Mouse (Mus musculus) lung, postnatal 4 days (tissue): ENCODE results near the gene Tfr2.
A peak's percentile ranks its signal among the peaks of the same experiment; 100 is the strongest.
"Not testable (repeated sequence)": the region's sequence is repeated elsewhere in the genome, so short reads cannot be mapped to it uniquely, and the experiment has no call there.

Experiments used
- DNase-seq, 2 experiments: peaks; one replicate each; pipeline ENCODE4 v3.0.0; 2021

Gene Tfr2

GRCm38 (mm10) chr5:137590507-137590906 lies 20.9 kb downstream of the Tfr2 start:
- DNase-seq = no peak

DNA sequence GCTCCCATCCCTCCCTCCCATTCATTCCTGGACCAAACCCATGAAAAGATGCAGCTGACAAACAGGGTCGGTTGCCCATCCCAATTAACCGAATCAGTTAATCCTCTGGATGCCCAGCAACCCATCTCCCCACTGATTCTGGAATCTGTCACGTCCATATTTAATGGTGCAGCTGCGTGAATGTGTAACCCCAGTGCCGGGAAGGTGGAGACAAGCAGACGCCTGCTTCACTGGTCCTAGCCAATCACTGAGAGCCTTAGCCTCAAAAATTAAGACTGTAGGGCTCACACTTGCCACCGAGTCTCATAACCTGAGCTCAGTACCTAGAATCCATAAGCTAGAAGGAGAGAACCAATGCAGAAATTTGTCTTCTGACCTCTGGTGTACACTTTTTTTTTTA lies 26.3 kb downstream of the Tfr2 start:
- no peak for DNase-seq

- DNase-seq = peak in 1 of 2 experiments; percentile 45
Measured at GRCm38 (mm10) chr5:137596601-137597261, 27.1 kb downstream of the Tfr2 start.

DNA sequence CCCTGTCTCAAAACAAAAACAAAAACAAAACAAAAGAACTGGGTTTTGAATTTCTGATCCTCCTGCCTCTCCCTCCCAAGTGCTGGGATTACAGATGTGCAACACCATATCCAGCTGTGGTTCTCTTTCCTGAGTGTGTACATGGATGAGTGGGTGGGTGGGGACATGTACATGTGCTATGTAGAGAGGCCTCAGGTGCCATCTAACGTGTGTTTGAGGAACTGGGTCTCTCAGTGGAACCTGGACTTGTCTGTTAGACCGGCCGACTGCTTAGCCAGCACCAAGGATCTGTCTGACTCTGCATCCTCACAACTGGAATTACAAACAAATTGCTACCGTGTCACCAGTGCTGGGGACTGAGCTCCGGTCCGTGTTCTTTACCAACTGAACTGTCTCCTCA lies 28.0 kb downstream of the Tfr2 start:
- no peak for DNase-seq

DNA sequence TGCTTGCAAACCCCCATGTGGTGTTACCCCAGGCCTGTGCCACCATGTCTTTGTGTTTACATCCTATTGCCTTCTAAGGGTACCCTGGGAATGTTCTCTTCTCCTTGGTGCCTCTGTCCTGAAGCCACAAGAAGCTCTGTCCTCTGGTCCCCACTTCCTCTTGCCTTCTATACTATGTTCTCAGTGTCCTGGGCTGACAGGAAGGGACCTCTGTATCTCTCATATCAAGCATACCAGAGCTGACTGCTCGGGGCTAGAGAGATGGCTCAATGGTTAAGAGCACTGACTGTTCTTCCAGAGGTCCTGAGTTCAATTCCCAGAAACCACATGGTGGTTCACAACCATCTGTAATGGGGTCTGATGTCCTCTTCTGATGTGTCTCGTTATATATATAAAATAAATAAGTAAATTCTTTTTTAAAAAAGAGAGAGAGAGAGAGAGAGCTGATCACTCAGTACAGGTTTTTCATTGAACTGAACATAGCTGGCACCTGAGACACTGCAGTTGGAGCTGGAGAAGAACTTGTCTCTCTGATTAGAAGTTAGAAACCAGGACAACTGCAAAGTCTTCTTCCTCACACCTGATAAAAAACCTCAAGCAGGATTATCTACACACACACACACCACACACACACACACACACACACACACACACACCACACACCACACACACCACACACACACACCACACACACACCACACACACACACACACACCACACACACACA lies 28.6 kb downstream of the Tfr2 start:
- DNase-seq = no peak

DNA sequence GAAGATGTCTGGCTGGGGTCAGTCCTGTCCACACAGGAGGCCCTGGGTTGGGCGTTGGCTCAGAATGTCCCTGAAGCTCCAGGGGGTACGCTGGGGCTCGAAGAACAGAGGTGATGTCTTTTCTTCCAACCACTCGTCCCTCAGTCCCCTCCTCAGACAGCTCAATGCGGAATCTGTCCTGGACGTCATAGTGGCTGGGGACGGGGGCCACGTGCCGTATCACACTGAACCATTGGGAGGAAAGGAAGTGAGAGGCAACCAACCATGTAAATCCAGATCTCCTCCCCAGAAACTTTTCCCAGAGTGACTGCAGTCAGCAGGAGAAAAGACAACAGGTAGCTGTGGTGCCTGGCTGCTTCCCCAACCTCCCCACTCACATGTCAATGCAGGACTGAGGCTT lies 30.0 kb downstream of the Tfr2 start:
- no peak for DNase-seq

DNA sequence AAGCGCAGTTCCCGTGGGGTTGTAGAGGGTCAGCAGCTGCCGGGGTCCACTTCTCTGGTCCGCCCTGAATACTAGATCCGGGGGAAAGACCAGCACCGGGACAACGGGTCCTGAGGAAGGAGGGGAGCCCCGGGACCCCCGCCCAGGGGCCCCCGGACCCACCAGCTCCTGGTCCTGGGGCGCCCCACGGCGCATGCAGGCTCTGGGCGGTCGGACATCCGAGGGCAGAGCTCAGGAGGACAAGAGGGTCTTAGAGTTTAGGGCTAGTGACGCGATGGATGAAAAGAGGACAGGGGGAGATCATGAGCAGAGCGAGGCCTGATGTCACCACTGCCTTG lies 30.6 kb downstream of the Tfr2 start:
- DNase-seq = no peak

DNA sequence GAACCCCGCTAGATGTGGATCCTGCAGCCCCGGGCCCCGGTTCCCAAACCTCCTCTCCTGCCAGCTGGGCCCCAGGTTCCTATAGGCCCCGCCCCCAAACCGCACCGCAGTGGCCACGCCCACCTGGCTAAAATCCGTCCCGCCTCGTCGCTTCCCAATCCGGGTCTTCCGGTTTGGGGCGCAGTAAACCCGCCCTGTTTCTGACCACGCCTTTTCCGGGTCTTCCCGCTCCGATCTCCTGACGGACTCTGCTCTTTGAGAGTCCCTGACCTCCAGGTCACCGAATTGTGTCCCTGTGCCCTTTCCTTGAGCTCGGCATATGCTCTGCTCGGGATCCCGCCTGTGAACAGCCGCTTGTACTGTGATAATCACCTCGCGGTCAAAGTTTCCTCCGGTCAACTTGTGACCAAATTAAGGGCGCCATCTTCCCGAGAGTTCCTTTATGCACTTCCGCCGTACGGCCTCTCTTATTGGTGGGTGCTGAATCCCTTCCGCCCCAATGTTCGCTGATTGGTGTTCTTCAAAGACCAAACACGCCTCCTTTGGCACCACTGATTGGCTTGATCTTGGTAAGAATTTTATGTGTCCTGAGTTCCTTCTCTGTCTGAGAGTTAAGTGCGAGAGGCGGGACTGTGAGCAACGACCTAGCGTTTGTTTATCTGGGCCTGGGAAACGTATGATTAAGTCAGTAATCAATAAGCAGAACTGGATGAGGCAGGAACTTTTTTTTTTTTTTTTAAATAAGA lies 31.2 kb downstream of the Tfr2 start, which contains the start of gene Mospd3:
Gene Mospd3, minus strand, starts transcription at position 440 of the 746 bp plus-strand sequence.
- peak; percentile 96 to 97 for DNase-seq

DNA sequence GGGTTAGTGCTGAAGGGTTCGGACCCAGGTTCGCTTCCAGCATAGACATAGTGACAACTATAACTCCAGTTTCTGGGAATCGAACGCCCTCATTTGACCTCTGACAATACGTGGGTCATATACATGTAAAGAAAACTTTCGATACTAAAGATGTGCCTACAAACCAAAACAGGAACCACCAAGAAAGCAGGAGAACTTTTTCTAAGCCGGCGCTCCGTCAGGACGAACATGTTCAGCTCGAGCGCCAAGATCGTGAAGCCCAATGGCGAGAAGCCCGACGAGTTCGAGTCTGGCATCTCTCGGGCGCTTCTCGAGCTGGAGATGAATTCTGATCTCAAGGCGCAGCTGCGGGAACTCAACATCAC lies 31.7 kb downstream of the Tfr2 start:
- DNase-seq = peak in 1 of 2 experiments; percentile 46

DNA sequence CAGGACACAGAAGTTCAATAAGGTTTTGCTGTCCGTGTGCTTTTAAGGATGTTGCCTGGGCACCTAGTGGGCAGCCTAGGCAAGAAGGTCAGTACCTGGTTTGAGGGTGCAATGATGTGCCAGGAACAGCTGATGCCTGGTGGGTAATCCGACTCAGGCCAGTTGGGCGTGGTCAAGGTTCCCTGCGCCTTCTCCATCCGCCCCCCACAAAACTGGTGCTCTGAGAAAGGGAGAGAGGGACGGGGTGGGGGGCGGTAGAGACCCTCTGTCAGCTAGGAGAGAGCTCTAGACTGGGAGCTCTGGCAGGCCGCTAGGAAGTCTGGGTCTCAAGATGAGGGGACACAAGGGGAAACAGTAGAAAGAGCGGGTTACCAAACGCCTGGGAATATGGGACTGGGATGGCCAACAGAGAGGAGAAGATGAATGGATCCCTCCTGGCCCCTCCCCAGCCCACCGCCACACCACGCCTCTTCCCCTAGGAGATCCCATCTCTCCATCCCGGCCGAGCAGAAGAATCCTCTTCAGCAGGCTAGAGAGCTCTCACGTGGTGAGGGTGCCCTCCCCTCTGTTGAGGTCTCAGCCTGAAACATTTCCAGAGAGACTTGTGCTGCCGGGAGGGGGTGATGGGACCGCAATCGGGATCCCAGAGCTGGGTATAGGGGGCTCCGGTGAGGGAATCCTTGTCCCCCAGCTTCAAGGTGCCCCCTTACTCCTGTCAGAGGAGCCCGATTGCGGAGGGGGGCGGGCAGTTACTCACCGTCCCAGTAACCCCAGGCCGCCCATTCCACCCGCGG lies 38.4 kb downstream of the Tfr2 start:
- DNase-seq = no peak

DNA sequence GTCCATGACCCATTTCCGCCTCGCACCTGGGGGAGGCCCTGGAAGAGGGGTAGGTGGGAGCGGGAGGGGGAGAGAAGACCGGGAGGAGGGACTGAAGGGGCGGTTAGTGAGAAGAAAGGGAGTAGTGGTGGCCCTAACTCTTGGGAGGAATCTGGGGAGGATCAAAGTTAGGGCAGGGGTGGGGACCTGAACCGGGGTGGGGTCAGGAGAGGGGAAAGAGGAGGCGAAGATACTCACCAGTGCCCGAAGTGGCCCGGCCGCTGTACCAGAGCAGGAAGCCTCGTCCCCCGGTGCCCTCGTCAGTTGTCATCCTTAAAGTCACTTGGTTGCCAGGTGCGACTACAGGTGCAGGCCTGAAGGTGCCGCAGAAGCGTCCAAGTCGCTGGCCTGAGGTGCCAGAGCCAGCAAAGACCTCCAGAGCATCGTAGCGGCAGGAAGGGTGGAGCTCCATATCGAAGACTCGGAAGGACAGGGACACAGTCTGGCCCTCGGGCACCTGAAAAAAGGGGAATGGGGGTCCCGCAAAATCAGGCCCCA lies 39.1 kb downstream of the Tfr2 start:
- peak in 1 of 2 experiments; percentile 47 for DNase-seq

DNA sequence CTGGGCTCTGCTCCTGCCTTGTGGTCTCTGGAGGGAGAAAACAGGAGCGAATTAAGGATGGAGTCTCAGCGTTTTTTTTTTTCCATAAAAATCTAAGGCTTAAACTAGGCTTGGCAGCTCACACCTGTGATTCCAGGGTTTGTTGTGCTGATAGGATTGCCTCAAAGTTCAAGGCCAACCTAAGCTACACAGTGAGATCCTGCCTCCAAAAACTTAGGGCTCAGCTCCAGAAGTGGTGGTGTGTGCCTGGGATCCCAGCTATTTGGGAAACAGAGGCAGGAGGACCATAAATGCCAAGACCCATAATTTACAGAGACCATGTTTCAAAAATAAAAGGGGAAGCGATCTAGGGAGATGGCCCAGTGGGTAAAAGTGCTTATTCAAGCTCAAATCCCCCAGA lies 39.7 kb downstream of the Tfr2 start:
- DNase-seq = no peak

GRCm38 (mm10) chr5:137610056-137610455 lies 40.4 kb downstream of the Tfr2 start:
- no peak for DNase-seq

DNA sequence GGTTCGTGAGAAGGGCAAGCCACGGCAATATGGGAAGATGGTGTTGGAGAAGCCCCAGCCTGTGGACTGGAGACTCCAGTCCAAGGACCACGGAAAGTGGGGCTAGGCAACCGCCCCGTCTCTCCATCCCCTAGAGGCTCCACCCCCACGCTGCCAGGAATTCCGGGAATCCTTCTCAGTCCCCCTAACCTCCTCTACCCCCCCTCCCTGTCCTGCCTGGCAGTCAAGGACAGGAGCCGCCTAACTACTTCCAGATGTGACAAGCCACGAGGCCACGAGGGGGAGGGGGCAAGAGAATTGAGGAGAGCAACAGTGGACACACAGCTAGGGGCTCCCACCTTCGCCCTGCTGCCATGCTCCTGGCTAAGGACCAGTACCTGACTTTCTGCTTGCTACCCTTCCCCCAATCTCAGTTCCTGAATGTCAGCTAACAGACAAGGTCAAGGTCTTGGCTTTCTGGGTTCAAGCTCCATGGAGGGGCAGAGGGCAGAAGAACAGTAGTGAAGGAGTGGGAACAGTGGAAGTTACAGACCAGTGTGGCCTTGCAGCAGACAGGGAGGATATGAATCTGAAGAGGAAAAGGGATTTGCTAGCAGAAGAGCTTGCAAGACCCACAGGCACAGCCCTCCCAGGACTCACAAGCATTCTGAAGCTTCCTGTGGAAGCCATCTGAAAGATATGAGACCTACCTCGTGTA lies 41.1 kb downstream of the Tfr2 start:
- peak; percentile 78 to 88 for DNase-seq

DNA sequence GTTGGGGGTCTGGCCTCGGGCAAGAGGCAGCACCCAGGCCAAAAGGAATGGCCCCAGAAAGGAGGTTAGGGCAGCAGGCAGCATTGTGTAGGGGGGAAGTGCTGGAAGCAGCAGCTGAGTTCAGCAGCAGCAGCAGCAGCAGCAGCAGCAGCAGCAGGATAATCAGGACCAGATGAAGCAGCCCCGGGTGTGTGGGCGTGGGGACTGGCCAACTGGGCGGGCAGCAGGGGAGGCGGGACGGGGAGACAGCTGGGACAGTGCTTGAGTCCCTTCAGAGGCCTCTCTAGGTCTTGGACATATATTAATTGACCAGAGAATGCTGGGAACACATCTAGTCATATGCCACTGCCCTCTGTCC lies 41.6 kb downstream of the Tfr2 start:
- DNase-seq = peak; percentile 70 to 88

- no peak for DNase-seq
Measured at GRCm38 (mm10) chr5:137613076-137613475, 43.4 kb downstream of the Tfr2 start.

DNA sequence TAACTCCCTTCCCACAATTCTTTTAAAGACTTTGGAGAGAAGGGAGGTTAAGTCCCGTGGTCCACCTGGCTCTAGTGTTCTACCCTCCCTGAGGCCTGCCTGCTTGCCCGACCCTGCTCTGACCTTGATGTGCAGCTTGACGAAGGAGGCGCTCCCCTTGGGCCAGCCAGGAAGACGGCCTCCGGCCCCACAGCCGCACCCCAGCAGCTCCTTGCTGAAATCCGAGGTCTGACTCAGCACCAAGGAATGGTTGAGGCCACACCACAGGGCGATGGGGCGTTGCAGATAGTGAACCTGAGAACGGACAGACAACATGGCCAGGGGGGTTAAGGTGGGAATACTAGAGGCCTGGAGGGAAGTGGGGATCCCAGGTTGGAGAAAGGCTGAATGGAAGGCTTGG lies 43.9 kb downstream of the Tfr2 start, which contains the start of gene Pcolce:
Gene Pcolce, minus strand, starts transcription at position 235 of the 400 bp plus-strand sequence.
- peak; percentile 42 to 65 for DNase-seq

DNA sequence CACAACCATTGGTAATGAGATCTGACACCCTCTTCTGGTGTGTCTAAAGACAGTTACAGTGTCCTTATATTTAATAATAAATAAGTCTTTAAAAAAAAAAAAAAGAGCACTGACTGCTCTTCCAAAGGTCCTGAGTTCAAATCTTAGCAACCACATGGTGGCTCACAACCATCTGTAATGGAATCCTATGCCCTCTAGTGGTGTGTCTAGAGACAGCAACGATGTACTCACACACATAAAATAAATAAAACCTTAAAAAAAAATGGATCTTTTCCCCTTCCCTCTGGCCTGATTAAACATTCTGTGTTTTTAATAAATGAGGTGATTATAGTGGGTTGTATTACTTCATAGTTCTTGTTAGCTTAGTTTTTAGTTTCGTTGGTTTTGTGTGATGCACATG lies 45.3 kb downstream of the Tfr2 start:
- not testable (repeated sequence) for DNase-seq

DNA sequence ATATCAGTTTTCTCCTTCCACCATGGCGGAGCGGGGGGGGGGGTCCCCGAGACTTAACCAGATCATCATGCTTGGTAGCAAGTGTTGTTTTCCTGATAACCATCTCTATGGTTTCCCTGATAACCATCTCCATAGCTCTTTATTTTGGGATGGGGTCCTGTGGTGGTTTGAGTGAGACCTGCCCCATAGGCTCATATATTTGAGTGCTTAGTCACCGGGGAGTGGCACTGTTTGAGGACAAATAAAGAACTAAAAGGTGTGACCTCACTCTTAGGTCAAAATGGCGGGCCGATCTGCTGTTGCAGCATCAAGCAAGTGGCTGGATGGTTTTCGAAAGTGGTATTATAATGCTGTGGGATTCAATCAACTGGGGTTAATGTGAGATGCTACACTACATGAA lies 45.7 kb downstream of the Tfr2 start:
- DNase-seq = no peak

DNA sequence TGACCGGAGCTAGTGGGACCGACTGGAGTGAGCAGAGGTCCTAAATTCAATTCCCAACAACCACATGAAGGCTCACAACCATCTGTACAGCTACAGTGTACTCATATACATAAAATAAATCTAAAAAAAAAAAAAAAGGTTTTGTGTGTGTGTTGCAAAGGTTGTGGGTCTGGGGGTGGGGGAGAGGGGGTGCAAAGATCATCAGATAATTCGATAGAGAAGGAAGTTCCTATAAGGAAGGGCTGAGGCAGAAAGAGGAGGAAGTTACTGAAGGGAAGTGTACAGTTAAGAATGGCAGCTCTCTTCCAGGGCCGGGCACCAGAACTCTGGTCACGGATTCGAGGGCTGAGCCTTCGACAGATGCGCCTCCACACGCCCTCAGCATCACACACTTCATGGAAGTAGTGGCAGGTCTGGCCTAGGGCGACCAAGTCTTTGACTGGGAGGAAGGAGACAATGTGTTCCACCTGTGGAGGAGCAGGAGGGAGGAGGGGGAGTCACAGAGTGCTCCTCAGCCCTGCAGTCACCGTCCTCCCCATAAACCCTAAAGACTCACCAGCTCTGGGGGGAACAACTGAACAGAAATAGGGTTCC lies 54.4 kb downstream of the Tfr2 start:
- DNase-seq = no peak

DNA sequence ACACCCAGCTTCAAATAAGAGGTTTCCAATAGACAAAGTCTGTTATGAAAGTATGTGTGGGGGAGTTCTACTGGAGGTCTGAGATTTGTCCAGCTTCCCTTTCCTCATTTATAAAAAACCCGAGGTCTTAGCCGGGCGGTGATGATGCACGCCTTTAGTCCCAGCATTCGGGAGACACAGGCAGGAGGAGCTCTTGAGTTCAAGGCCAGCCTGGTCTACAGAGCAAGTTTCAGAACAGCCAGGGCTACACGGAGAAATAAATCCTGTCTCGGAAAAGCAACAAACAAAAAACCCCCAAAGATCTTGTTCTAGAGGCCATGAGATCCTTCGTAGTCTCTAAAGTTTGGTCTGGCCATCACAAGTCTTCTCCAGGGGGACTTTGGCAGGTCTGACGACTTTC lies 58.4 kb downstream of the Tfr2 start:
- peak in 1 of 2 experiments; percentile 49 for DNase-seq
